Mouse (Mus musculus) spleen, embryonic (tissue): ENCODE results near the gene Atp6v1f.

Source experiments
- CTCF ChIA-PET: fragments of 350-600 bp; sonication (Branson Sonifier 250); formaldehyde crosslinking; loops from one replicate; lab custom pipeline; 2022; lab: Charles Lee

Atp6v1f gene

DNA sequence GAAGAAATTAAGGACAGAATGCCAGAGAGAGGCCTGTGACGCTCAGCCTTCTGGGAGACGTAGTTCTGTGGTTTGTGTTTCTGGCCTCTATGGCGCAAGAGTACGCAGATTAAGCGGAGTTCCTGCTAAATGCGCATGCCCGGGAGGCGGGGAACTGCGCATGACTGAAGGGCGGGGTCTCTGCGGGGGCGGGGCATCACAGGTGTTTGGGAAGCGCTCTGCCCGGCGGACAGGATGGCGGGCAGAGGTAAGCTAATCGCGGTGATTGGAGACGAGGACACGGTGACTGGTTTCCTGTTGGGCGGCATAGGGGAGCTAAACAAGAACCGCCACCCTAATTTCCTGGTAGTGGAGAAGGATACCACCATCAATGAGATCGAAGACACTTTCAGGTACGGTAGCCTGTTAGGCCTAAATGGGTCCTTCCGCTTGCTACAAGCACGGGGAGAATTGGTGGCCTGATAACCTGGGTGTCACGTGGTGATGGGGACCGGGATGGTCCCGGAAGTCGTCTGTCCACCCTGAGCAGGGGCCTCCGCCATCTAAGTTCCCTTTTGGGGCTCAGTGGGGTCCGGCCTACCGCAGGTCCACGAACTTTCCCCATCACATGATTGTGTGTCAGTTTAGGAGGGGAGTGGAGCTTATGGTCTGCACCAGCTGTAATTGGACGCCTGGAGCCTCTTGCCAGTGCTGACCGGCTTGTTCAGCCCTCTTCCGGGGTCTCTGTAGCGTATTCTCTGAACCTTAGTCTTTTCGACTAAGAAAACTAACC lies at the start of gene Atp6v1f:
Gene Atp6v1f, plus strand, starts transcription at position 136 of the 772 bp plus-strand sequence.
- CTCF ChIA-PET: no interaction called here

DNA sequence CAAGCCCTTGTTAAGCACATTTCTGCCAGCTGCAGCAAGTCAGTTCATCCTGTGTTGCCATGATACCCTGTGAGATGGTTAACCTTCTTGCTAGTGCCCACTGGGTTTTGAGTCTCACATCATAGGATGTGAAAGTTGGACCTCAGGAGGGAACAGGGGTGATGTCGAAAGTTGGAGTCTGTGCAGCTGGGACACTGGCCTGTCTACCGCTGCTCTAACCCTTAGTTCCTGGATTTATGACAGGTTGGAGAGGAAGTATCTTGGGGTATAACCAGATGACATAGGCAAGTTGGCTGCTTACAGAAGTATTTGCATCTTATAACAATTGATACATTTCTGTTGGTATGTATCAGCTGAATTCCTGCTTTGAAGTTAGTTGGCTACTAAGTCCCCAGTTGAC lies 46.9 kb upstream of the Atp6v1f start:
- CTCF ChIA-PET: no interaction called here

DNA sequence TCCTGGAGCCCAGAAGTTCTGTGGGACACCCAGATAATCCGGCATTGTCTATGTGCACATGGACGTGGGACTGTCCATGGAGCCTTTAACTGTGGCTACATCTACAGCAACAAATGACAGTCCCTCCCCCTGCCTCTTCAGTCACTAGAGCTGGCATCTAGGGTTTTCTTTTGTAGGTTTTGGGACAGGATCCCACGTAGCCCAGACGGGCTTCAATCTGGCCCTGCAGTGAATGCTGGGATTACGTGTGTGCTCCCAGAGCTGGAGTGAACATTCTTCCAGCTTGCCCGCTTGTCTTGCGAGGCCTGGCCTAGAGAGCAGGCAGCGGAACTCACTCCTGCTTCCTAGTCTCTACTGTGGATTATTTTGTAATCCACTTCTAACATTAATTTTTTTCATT lies 42.4 kb upstream of the Atp6v1f start:
- CTCF ChIA-PET: interaction anchor here (0.6 kb wide), 1 partner anchor 201 kb away, joined by 3 read pairs; no protein-coding TSS in a partner anchor

DNA sequence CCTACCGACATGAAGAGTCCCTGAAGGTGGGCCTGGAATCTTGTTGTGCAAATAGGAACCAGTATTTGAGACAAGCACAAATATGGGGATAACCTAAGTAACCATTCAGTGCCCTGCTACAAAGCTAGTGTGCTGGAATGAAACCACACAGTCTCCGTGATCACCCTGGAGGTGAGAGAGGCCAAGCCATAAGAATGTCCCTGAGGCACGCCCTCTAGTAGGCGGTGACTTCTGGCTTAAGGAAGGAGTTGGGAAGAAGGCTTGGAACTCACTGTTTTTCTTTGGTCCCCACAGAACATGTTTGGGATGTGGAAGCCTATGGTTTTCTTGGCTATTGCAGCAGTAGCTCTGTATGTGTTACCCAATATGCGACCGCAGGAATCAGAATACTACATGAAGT lies 41.2 kb upstream of the Atp6v1f start:
- CTCF ChIA-PET: no interaction called here

DNA sequence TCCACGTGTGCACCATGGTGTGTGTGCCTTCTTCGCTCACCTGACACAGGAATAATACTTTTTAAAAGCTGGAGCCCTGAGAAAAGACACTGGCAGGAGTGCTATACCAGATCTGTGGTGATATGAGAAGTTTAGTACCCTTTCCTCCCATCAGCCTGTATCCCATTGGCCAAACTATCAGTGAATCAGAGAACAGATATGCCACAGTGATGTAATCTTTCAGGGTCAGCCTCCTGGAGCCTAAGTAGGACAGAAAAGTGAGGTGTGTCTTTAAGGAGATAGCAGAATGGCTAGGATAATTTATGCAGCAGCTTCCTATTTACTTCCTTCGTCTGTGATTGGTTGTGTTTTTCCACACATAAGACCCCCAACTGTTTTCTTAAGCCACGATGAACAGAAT lies 39.3 kb upstream of the Atp6v1f start:
- CTCF ChIA-PET: no interaction called here

DNA sequence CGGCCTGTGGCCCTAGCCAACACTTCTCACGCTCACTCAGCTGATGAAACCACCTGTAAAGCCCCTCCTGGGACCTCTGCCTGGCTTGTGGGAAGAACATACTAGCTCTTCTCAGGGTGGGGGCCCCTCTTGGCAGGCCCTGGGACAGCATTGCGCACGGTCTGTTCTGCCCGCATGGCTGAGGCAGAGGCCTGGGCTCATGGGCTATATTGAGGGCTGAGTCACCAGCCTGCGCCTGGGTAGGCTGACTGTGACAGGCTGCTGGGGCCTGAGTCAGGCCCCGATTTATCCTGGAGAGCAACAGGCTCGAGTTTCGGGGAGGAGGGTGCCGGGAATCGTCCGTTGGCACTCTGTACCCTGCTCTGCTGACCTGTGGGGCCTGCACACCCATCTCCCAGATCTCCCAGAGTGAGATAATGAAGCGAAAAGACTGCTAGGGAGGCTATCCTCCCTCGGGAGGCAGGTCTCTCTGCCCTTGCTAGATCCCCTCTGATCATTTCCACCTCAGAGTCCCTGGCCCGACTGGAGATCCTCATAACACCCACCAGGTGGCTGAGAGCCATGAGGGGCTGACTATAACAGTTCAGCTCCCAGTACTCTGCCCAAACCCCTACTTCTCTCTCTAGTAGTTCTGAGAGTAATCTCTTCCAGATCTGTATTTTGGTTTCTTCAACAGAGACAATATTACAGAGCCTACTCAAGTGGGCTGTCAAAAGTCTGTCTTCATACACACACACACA lies 36.7 kb upstream of the Atp6v1f start:
- CTCF ChIA-PET: no interaction called here

DNA sequence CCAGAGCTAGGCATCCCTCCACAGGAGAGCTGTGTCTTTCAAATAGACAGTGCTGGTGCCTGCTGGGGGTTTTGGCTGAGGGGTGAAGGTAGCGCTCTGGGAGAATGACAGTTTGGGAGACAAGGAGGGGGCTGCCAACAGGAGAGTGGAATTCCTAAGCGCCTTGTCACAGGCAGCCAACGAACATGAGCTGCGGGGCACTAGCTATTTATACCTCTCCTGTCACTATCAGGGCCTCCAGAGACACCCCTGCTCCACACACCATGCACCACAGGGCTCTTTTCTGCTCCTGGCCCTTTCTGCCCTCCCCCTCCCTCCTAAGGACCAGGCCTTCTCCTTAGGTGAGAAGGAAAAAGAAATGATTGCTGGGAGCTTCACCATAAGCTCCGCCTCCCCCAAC lies 36.0 kb upstream of the Atp6v1f start:
- CTCF ChIA-PET: no interaction called here

DNA sequence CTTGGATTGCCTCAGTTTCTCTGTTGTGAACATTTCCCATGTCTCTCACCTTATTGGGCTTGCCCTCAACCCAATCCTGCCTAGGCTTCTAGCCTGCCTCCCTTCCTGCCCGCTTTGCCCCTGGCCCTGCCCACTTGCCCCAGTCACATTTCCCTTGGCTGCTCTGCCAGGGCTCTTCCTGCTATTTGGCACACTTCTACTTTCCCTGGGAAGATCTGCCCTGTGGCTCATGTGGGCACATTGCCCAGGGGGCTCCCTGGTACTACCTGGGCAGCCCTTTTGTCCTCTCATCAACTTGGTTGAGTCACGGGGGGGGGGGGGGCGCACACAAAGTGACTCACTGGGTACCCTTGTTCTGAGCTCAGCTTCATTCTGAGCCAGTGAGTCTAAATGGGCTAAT lies 35.4 kb upstream of the Atp6v1f start:
- CTCF ChIA-PET: no interaction called here

DNA sequence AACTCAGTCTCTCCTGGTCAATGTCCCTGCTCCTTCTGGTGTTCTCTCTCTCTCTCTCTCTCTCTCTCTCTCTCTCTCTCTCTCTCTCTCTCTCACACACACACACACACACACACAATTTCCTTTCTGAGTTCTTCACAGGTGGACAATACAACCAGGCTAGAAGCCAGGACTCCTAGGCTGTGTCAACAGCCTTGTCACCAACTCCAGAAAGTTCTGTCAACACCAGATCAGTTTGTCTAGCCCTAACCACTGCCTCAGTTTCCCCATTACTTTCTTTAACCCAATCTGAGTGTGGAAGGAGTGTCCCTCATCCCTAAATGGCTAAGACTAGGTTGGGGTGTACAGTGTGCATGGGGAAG lies 34.9 kb upstream of the Atp6v1f start:
- CTCF ChIA-PET: no interaction called here

DNA sequence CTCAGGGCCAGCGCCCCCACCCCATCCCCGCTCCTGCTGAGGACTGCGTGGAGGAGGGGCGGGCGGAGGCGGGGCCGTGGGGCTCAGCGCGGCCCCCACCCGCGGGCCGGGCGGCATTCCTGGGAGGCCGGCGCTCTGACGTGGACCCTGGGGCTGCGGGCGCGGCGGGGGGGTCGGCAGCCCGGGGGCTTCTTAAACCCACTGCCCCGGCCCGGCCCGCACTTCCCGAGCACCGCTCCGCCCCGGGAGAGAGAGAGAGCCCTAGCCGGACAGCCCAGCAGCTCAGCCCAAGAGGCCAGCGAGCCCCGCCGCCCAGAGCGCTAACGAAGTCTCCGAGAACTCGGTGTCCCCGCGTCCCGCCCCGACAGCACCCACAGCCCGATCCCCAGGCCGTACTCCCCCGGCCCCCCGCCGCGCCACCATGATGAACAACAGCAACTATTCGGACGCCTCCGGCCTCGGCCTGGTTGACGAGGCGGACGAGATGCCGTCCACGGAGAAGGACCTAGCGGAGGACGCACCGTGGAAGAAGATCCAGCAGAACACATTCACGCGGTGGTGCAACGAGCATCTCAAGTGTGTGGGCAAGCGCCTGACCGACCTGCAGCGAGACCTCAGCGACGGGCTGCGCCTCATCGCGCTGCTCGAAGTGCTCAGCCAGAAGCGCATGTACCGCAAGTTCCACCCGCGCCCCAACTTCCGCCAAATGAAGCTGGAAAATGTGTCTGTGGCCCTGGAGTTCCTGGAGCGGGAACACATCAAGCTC lies 34.3 kb upstream of the Atp6v1f start, which contains the start of gene Flnc:
Gene Flnc, plus strand, starts transcription at position 219 of the 766 bp plus-strand sequence.
- CTCF ChIA-PET: no interaction called here

DNA sequence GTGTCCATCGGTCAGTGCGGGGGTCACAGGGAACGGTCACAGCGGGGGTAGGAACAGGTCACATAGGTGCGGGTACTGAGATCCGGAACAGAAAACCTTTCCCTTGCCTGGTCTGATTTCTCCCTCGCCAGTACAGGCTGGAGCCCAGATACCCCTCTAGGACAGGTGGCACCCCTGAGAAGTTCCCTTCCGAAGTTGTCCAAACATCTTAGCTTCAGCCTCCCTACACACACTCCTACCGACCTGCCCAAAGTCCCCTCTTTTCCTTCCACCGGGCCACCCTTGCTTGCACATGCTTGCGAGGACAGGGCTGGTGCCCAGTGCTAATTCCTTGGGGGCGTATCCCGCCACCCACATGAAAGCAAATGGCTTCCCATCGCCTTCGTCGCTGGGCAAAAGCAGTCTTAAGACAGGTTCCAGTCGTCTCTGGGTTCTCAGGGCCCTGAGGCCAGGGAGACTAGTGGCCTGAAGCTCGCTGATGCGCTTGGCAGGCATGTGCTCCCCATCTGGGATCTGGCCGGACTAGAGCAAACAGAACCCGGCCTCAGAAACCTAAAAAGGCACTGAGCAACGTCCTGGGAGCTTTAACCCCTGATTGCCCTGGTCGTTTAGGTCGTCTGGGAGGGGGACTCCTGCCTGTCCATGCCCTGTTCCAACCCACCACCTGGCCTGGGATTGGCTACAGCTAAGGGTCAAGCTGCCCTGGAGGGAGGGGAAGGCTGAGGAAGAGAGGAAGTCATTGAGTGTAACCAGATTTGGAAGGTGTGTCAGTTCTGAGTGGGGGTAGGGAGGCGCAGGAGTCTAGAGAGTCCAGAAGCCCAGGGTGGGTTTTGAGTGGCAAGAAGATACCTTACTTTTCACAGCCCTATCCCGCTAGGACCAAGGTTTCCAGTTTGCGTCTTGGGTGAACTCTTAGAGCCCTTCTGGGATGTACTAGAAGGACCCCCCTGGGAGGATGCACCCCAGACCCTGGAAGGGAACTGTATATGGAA lies 33.4 kb upstream of the Atp6v1f start:
- CTCF ChIA-PET: no interaction called here

DNA sequence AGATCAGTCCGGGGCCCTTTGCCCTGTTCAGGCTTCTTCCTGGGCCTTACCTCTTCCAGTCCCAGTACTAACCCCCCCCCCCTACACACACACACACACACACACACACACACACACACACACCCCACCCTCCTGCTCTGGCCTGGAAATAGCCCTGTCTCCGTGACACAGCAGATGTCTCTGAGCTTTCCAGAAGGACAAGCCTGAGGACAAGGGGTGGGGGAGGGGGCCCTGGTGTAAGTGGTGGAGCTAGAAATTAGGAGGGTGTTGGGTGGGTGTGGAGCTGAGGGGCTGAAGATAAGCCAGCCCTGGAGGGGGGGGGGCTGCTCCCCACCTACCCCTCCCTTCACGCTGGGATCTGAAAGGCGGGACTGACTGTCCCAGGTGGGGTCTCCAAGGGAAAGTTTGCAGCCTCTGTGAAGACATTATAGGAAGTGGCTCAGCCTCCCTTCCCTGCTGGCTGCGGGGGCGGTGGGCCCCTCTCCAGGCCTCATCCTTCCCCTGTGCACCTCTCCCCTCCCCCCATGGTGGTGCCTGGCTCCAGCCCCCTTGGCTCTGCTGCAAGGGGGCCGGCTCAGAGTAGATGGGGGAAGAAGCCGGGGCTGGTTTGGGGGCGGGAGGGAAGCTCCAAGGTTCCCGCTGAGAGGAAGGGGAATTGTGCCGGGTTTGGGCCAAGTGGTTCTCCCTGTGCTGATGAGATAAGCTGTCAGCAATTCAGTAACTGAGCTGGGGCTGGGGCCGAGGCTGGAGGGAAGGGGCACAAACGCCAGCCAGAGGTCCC lies 32.4 kb upstream of the Atp6v1f start:
- CTCF ChIA-PET: interaction anchor here (0.6 kb wide), 1 partner anchor 15 kb away, joined by 3 read pairs; no protein-coding TSS in a partner anchor

DNA sequence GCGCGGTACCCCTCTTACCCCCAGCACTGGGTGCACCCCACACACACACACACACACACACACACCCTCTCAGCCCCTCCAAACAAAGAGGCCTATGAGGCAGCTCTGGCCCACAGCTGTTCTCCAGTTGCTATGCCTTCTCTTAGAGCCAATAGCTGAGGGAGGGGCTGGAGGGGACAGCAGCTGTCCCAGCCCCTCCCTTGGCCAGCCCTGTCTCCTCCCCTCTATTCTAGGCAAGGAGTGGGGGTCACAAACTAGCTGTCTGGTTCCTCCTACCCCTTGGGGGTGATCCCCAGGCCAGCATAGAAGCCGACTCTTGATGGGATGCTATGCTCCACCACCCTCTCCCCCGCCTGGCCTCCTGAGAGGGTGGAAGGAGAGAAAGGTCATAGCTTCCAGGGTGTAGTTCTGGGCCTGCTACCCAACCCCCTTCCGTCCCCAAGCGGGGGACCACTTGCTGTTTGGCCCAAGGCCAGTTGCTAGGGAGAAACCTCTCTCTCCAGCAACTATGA lies 31.5 kb upstream of the Atp6v1f start:
- CTCF ChIA-PET: no interaction called here

DNA sequence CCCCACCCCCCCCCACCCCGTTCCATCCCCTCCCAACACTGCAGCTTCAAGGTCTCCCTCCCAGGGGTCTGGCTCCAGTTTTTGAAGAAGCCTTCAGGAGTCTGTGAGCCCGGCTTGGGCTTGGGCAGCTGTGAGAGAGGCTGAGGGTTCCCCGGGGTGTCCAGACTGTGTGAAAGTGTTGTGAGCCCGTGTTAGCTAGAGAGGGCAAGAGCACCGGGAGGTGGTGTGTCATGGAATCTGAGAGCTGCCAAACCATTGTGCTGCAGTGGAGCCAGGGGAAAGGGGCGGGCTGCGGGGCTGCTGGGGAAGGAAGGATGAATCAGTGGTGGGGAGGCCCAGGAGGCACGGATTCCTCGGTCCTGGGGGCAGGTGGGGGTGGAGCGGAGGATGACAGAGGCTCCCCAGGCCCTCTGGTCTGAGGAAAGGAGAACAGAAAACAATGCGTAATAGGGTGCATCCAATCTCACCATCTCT lies 31.0 kb upstream of the Atp6v1f start:
- CTCF ChIA-PET: no interaction called here

DNA sequence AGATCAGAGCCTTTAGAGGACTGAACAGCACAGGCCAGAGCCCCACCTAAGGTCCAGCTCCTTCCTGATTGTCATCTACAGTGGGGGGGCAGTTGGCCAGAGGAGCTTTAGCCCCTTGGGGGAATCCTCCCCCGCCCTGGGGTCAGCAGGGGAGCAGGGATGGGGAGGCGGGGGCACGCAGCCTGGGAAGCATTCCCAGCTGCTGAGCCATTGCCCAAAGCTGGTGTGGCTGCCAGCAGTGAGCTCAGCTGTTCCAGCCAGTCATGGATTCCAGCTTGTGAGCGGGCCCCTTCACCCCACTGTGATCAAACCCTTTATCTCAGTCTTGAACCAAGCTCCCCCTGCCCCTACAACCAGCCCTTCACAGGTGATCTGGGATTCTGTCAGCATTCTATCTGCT lies 28.3 kb upstream of the Atp6v1f start:
- CTCF ChIA-PET: no interaction called here

DNA sequence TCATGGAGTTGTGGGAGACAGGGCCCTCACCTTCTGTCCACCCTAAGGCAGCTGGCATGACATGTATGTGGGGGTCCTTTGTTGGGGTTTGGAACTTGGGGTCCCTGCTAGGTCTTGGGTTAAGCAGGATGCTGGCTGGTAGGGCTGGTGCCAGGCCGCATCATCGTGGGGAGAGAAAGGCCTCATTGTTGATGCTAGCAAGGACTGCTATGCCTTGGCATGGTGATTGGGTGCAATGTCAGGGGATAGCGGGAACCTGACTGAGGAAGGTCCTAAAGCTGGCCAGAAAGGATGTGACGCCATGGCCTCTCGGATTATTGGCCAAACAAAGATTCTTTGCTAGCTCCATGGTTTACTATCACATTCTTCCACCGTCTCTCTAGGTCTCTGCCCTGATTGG lies 27.7 kb upstream of the Atp6v1f start:
- CTCF ChIA-PET: no interaction called here

DNA sequence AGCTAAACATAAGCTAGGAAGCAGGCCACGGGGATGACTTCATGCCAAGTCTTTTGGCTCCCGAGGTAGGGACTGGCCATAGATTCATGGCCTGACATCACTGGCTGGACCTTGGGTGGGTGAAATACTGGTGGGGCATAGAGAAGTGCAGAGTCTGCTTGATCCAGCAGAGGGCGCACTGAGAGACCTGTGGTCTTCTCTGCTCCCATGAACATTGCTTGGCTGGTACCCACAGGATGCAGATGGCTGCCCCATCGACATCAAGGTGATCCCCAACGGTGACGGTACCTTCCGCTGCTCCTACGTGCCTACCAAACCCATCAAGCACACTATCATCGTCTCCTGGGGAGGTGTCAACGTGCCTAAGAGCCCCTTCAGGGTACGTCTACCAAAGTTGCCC lies 22.7 kb upstream of the Atp6v1f start:
- CTCF ChIA-PET: interaction anchor here (0.9 kb wide), 1 partner anchor 202 kb away, joined by 4 read pairs; no protein-coding TSS in a partner anchor

DNA sequence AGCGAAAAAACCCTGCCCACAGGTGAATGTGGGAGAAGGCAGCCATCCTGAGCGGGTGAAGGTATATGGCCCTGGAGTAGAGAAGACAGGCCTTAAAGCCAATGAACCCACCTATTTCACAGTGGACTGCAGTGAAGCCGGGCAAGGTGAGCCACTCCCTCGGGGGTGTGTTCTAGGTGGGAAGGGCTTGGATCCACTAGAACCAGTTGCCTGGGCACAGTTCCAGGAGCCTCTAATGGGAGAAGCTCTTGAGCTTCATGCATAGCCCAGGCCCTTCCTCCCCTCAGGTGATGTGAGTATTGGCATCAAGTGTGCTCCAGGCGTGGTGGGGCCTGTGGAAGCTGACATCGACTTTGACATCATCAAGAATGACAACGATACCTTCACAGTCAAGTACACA lies 22.2 kb upstream of the Atp6v1f start:
- CTCF ChIA-PET: no interaction called here

DNA sequence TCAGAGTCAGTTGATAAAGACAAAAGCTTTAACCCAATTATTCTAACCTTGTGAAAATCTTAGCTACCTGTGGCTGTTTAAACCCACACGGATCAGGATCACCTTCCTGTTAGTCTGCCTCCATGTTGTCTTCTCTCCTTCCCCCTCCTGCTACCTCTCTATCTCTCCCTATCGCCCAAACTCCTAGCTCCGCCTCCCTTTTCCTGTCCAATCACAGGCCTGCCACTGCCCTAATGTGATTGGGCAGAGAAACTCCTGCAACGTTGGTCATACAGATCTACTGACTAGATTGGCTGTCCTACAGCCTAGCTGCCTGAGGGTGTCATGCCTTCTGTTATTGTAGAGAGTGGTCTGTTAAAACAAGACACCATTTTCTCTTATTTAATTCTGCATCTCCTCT lies 17.7 kb upstream of the Atp6v1f start:
- CTCF ChIA-PET: no interaction called here

DNA sequence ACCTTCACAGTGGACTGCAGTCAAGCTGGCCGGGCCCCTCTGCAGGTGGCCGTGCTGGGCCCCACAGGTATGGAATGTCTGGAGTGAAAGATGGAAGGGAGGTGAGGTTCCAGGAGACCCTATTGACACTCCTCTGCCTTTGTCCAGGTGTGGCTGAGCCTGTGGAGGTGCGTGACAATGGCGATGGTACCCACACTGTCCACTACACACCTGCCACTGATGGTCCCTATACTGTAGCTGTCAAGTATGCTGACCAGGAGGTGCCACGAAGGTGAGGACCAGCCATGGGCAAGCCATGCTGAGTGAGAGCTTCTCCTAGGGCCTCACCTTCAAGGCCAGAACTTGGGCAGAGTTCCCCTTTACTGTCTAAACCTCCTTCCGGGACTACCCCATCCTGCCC lies 16.9 kb upstream of the Atp6v1f start:
- CTCF ChIA-PET: no interaction called here
